Mouse (Mus musculus) liver, embryonic 14.5 days (tissue): ENCODE measurements at regions not wholly inside any gene's neighbourhood (a gene's known extent, or its start where the extent isn't known, plus 50 kb on each side); places are given as distances from the start of the nearest gene placed in this dataset.

Experiments
- ATAC-seq: fragments of 200-750 bp; cut with Nextera tagmentation; 2 replicates; pipeline ENCODE4 v1.8.0; 2017; ENCODE audit warnings: moderate number of reproducible peaks, mild to moderate bottlenecking, moderate library complexity; ENCODE audit not compliant: insufficient read depth
- DNase-seq, 3 experiments: peaks; one replicate each; pipeline ENCODE4 v3.0.0-alpha.2; 2012 to 2013; ENCODE audit warnings: low read depth in 3 of 3, low spot score in 3 of 3
- H3K27ac ChIP-seq: fragments of 300-500 bp; sonication (generic); 2 replicates; pipeline ENCODE4 v1.5.1; 2014; ENCODE audit warnings: moderate library complexity, mild to moderate bottlenecking, control low read depth, inconsistent platforms
- H3K27me3 ChIP-seq: fragments of 300-500 bp; sonication (generic); 2 replicates; pipeline ENCODE4 v1.6.1; 2014; ENCODE audit warnings: mild to moderate bottlenecking, low read length, moderate library complexity; ENCODE audit not compliant: control insufficient read depth, insufficient read depth
- H3K36me3 ChIP-seq: fragments of 300-500 bp; sonication (generic); replicated peaks from 2 replicates; pipeline ENCODE4 v1.6.1; 2014; ENCODE audit warnings: low read depth; ENCODE audit not compliant: control insufficient read depth, insufficient read depth
- H3K4me1 ChIP-seq, 2 experiments: fragments of 200-500 bp in 1 of 2; fragments of 300-500 bp in 1 of 2; sonication (generic) in 1 of 2; replicated peaks; 2 replicates each; pipeline ENCODE4 v1.6.1; 2012 to 2014; ENCODE audit warnings: antibody characterized with exemption in 1 of 2, inconsistent platforms in 1 of 2, low read length in 1 of 2; ENCODE audit not compliant: control insufficient read depth in 2 of 2, insufficient read depth in 2 of 2
- H3K4me2 ChIP-seq: fragments of 300-500 bp; sonication (generic); 2 replicates; pipeline ENCODE4 v1.6.1; 2014; ENCODE audit warnings: low read depth, mild to moderate bottlenecking, control low read depth, moderate library complexity
- H3K4me3 ChIP-seq, 2 experiments: fragments of 200-500 bp in 1 of 2; fragments of 300-500 bp in 1 of 2; sonication (generic) in 1 of 2; 2 replicates each; pipeline ENCODE4 v1.5.1; 2012 to 2014; ENCODE audit warnings: low read depth in 2 of 2, low read length in 2 of 2, mild to moderate bottlenecking in 2 of 2, control low read depth in 1 of 2, inconsistent platforms in 1 of 2, moderate library complexity in 1 of 2; ENCODE audit not compliant: insufficient read depth in 1 of 2
- H3K9ac ChIP-seq: fragments of 300-500 bp; sonication (generic); replicated peaks from 2 replicates; pipeline ENCODE4 v1.6.1; 2014; ENCODE audit warnings: mild to moderate bottlenecking, control low read depth, moderate library complexity
- H3K9me3 ChIP-seq: fragments of 300-500 bp; sonication (generic); 2 replicates; pipeline ENCODE4 v1.6.1; 2016; ENCODE audit warnings: low read length, mixed read lengths; ENCODE audit not compliant: control insufficient read depth
- CTCF ChIP-seq: IDR thresholded peaks from 2 replicates; pipeline ENCODE4 v1.5.1; 2016; ENCODE audit warnings: antibody characterized with exemption, low read depth, control low read depth
- EP300 ChIP-seq: IDR thresholded peaks from 2 replicates; pipeline ENCODE4 v1.6.1; 2016; ENCODE audit warnings: antibody characterized with exemption, low read depth
- WGBS: fragments of 180-500 bp; shearing (Covaris S2); extraction: QIAGEN DNeasy Blood & Tissue Kit; methylation state at CpG from one replicate; pipeline ENCODE4 v1.1.7; 2014; ENCODE audit not compliant: insufficient replicate concordance; 5-methylcytosine and 5-hydroxymethylcytosine counted together

- ATAC-seq (no peak), DNase-seq (no peak)
- Histone ChIP-seq H3K4me2 (no peak overlapping the region), H3K36me3 (no peaks in the 10 kb centered on the region), H3K27me3 (no peaks in the 10 kb centered on the region), H3K4me1 (no peaks in the 10 kb centered on the region), H3K9ac (no peak overlapping the region), H3K27ac (no peak overlapping the region), H3K9me3 (no peaks in the 10 kb centered on the region), H3K4me3 (no peak overlapping the region)
- WGBS: 75% methylated on average over 16 of the region's 16 CpGs
- TF ChIP-seq EP300 (no peak), CTCF (no peak)
These were observed 903.3 kb upstream of the Car8 start for GRCm38 (mm10) chr4:9141946-9142683.

GRCm38 (mm10) chr4:9140691-9141090 lies 901.9 kb upstream of the Car8 start:
- TF ChIP-seq CTCF (no peak), EP300 (no peak)

GRCm38 (mm10) chr4:9136657-9137056 lies 897.8 kb upstream of the Car8 start:
- Histone ChIP-seq H3K27ac (no peak overlapping the region), H3K9ac (no peak overlapping the region), H3K9me3 (no peaks in the 10 kb centered on the region), H3K4me3 (no peak overlapping the region), H3K36me3 (no peaks in the 10 kb centered on the region), H3K4me2 (peak overlapping the region; percentile 60), H3K27me3 (no peaks in the 10 kb centered on the region), H3K4me1 (peaks cover 0 to 6% of the 10 kb centered on the region in 2 experiments; a peak in 2 of 4 replicates)
- 50% methylated on average over 13 of the region's 13 CpGs for WGBS
- DNase-seq: no peak
- TF ChIP-seq EP300 (no peak), CTCF (no peak)
- no peak for ATAC-seq

More at GRCm38 (mm10) chr4:9140691-9141090, 901.9 kb upstream of the Car8 start:
- H3K9me3 ChIP-seq: no peaks in the 10 kb centered on the region
- H3K27ac ChIP-seq: no peak overlapping the region
- no peaks in the 10 kb centered on the region for H3K27me3 ChIP-seq
- ATAC-seq: no peak
- peaks cover 0 to 3% of the 10 kb centered on the region in 2 experiments; a peak in 2 of 4 replicates for H3K4me1 ChIP-seq
- no peaks in the 10 kb centered on the region for H3K36me3 ChIP-seq
- no peak for DNase-seq
- WGBS: 53% methylated on average over 3 of the region's 3 CpGs
- no peak overlapping the region for H3K4me2 ChIP-seq
- no peak overlapping the region for H3K4me3 ChIP-seq
- no peak overlapping the region for H3K9ac ChIP-seq

- Histone ChIP-seq H3K4me2 (peak overlapping the region; percentile 60), H3K4me3 (peak overlapping the region in 1 of 2 experiments; percentile 13; a peak in 3 of 4 replicates), H3K27me3 (no peaks in the 10 kb centered on the region), H3K4me1 (peaks cover 0 to 6% of the 10 kb centered on the region in 2 experiments; a peak in 2 of 4 replicates), H3K27ac (no peak overlapping the region), H3K36me3 (no peaks in the 10 kb centered on the region), H3K9me3 (no peaks in the 10 kb centered on the region), H3K9ac (no peak overlapping the region; the same call in 1 of the 2 replicates)
- WGBS: 19% methylated on average over 10 of the region's 10 CpGs
- TF ChIP-seq EP300 (no peak), CTCF (no peak)
- ATAC-seq (no peak), DNase-seq (no peak)
These were observed 897.3 kb upstream of the Car8 start for GRCm38 (mm10) chr4:9136188-9136569.

GRCm38 (mm10) chr4:9135481-9136187 lies 896.8 kb upstream of the Car8 start:
- no peaks in the 10 kb centered on the region for H3K27me3 ChIP-seq
- 10% methylated on average over 21 of the region's 21 CpGs for WGBS
- no peak for TF ChIP-seq EP300
- TF ChIP-seq CTCF: peak; percentile 94
- peaks cover 0 to 6% of the 10 kb centered on the region in 2 experiments; a peak in 2 of 4 replicates for H3K4me1 ChIP-seq
- no peaks in the 10 kb centered on the region for H3K9me3 ChIP-seq
- no peaks in the 10 kb centered on the region for H3K36me3 ChIP-seq
- H3K9ac ChIP-seq: no peak overlapping the region
- ATAC-seq (peak; percentile 39; the same call in 1 of the 2 replicates), DNase-seq (peak; percentile 38 to 56 (median 52))
- H3K4me2 ChIP-seq: peak overlapping the region; percentile 60
- peak overlapping the region in 1 of 2 experiments; percentile 13; a peak in 2 of 4 replicates for H3K4me3 ChIP-seq
- H3K27ac ChIP-seq: no peak overlapping the region
